Mouse (Mus musculus) heart, adult 11 months (tissue): ENCODE results near the gene Dync2h1.
"Not testable (repeated sequence)": the region's sequence is repeated elsewhere in the genome, so short reads cannot be mapped to it uniquely, and the experiment has no call there.

Experiments
- DNase-seq: peaks from one replicate; pipeline ENCODE4 v3.0.0; 2022

Dync2h1 gene

GRCm38 (mm10) chr9:7184172-7184896 lies at the start of gene Dync2h1, which contains the start of gene Dcun1d5:
Gene Dync2h1, minus strand, starts transcription at chr9:7184446.
Gene Dcun1d5, plus strand, starts transcription at chr9:7184520.
- peak; percentile 99 for DNase-seq

- peak; percentile 87 for DNase-seq
Measured at GRCm38 (mm10) chr9:7221460-7221859, 37.2 kb upstream of the Dync2h1 start.

- no peak for DNase-seq
Measured at GRCm38 (mm10) chr9:7221024-7221423, 36.8 kb upstream of the Dync2h1 start.

- no peak for DNase-seq
Measured at GRCm38 (mm10) chr9:7216240-7216639, 32.0 kb upstream of the Dync2h1 start.

GRCm38 (mm10) chr9:7190694-7191093 lies 6.4 kb upstream of the Dync2h1 start:
- DNase-seq = not testable (repeated sequence)

- DNase-seq = no peak
Measured at GRCm38 (mm10) chr9:7184897-7185291, 648 bp upstream of the Dync2h1 start.

- peak; percentile 98 for DNase-seq
Measured at GRCm38 (mm10) chr9:7176618-7177610, 7.3 kb downstream of the Dync2h1 start.

GRCm38 (mm10) chr9:7173756-7174155 lies 10.5 kb downstream of the Dync2h1 start:
- no peak for DNase-seq

GRCm38 (mm10) chr9:7167339-7167998 lies 16.8 kb downstream of the Dync2h1 start:
- no peak for DNase-seq

GRCm38 (mm10) chr9:7160688-7161087 lies 23.6 kb downstream of the Dync2h1 start:
- no peak for DNase-seq

GRCm38 (mm10) chr9:7159718-7160117 lies 24.5 kb downstream of the Dync2h1 start:
- no peak for DNase-seq

- no peak for DNase-seq
Measured at GRCm38 (mm10) chr9:7158605-7159004, 25.6 kb downstream of the Dync2h1 start.

GRCm38 (mm10) chr9:7154391-7154790 lies 29.9 kb downstream of the Dync2h1 start:
- no peak for DNase-seq

GRCm38 (mm10) chr9:7122863-7123262 lies 61.4 kb downstream of the Dync2h1 start:
- no peak for DNase-seq

- no peak for DNase-seq
Measured at GRCm38 (mm10) chr9:7110166-7110565, 74.1 kb downstream of the Dync2h1 start.

- no peak for DNase-seq
Measured at GRCm38 (mm10) chr9:7101361-7101760, 82.9 kb downstream of the Dync2h1 start.

- no peak for DNase-seq
Measured at GRCm38 (mm10) chr9:7074625-7075024, 109.6 kb downstream of the Dync2h1 start.

- no peak for DNase-seq
Measured at GRCm38 (mm10) chr9:7070846-7071245, 113.4 kb downstream of the Dync2h1 start.

GRCm38 (mm10) chr9:7050588-7050987 lies 133.7 kb downstream of the Dync2h1 start:
- DNase-seq = no peak

- DNase-seq = no peak
Measured at GRCm38 (mm10) chr9:7042635-7043273, 141.5 kb downstream of the Dync2h1 start.

GRCm38 (mm10) chr9:7041231-7041630 lies 143.0 kb downstream of the Dync2h1 start:
- no peak for DNase-seq

- DNase-seq = no peak
Measured at GRCm38 (mm10) chr9:7032553-7032952, 151.7 kb downstream of the Dync2h1 start.

- no peak for DNase-seq
Measured at GRCm38 (mm10) chr9:7015600-7015999, 168.6 kb downstream of the Dync2h1 start.
